Mouse (Mus musculus) heart, embryonic 14.5 days (tissue): ENCODE results near the gene Fhad1. TPM values are rescaled to one million over a fixed set of nuclear protein-coding genes. Genes with fewer than 3 reads are reported as not detected.

ENCODE experiments used
- ATAC-seq: fragments of 200-750 bp; cut with Nextera tagmentation; 2 replicates; pipeline ENCODE4 v1.8.0; 2017; ENCODE audit warnings: low read depth, moderate TSS enrichment; ENCODE audit not compliant: insufficient number of reproducible peaks, insufficient read depth, low FRiP score
- H3K27ac ChIP-seq, 2 experiments: fragments of 200-500 bp in 1 of 2; fragments of 300-500 bp in 1 of 2; sonication (generic) in 1 of 2; replicated peaks in 1 of 2; 2 replicates each; pipeline ENCODE4 v1.5.1; 2012 to 2014; ENCODE audit warnings: low read depth in 2 of 2, low read length in 2 of 2, control low read depth in 1 of 2, mild to moderate bottlenecking in 1 of 2, mixed read lengths in 1 of 2; ENCODE audit not compliant: control insufficient read depth in 1 of 2, insufficient read depth in 1 of 2
- H3K27me3 ChIP-seq: fragments of 300-500 bp; sonication (generic); 2 replicates; pipeline ENCODE4 v1.6.1; 2014; ENCODE audit warnings: mild to moderate bottlenecking, low read length, control low read depth; ENCODE audit not compliant: control insufficient read depth, insufficient read depth
- H3K36me3 ChIP-seq: fragments of 300-500 bp; sonication (generic); 2 replicates; pipeline ENCODE4 v1.6.1; 2014; ENCODE audit warnings: mild to moderate bottlenecking, control low read depth, low read length, mixed read lengths; ENCODE audit not compliant: control insufficient read depth, insufficient read depth
- H3K4me1 ChIP-seq, 2 experiments: fragments of 200-500 bp in 1 of 2; fragments of 300-500 bp in 1 of 2; sonication (generic) in 1 of 2; 2 replicates each; pipeline ENCODE4 v1.6.1; 2012 to 2014; ENCODE audit warnings: low read length in 2 of 2, control low read depth in 1 of 2, mixed read lengths in 1 of 2; ENCODE audit not compliant: control insufficient read depth in 2 of 2, insufficient read depth in 2 of 2
- H3K4me2 ChIP-seq: fragments of 300-500 bp; sonication (generic); 2 replicates; pipeline ENCODE4 v1.6.1; 2014; ENCODE audit warnings: mild to moderate bottlenecking, low read length
- H3K4me3 ChIP-seq, 2 experiments: fragments of 200-500 bp in 1 of 2; fragments of 300-500 bp in 1 of 2; sonication (generic) in 1 of 2; 2 replicates each; pipeline ENCODE4 v1.5.1; 2012 to 2014; ENCODE audit warnings: low read length in 2 of 2, mild to moderate bottlenecking in 2 of 2, control low read depth in 1 of 2, low read depth in 1 of 2, moderate library complexity in 1 of 2; ENCODE audit not compliant: control insufficient read depth in 1 of 2, insufficient read depth in 1 of 2
- H3K9ac ChIP-seq: fragments of 300-500 bp; sonication (generic); 2 replicates; pipeline ENCODE4 v1.6.1; 2014; ENCODE audit warnings: mild to moderate bottlenecking, low read length
- H3K9me3 ChIP-seq: fragments of 300-500 bp; sonication (generic); 2 replicates; pipeline ENCODE4 v1.6.1; 2016; ENCODE audit warnings: low read length, control low read depth; ENCODE audit not compliant: control insufficient read depth
- WGBS: fragments of 180-500 bp; shearing (Covaris S2); extraction: QIAGEN DNeasy Blood & Tissue Kit; methylation state at CpG from one replicate; pipeline ENCODE4 v1.1.7; 2014; 5-methylcytosine and 5-hydroxymethylcytosine counted together
- polyA plus RNA-seq: library from polyadenylated mRNA; unstranded; fragments of >200 nt; fragmentation: Nextera tagmentation; extraction: Ambion mirVana; gene quantifications from 2 replicates; pipeline ENCODE4 v1.2.1, GENCODE M21; 2014

The Fhad1 gene
- 2.5 and 3.3 TPM in 2 replicates for polyA plus RNA-seq

GRCm38 (mm10) chr4:142014659-142015608, at the start of gene Fhad1:
Gene Fhad1, minus strand, starts transcription at chr4:142015082.
- Histone ChIP-seq H3K4me2 (peak within 1 kb of the TSS; percentile 73), H3K27ac (no peak within 1 kb of the TSS), H3K27me3 (peaks cover 19% of the 10 kb centered on the region; the same call in 1 of the 2 replicates), H3K36me3 (no peaks in the 10 kb centered on the region), H3K9ac (peak within 1 kb of the TSS; percentile 17), H3K4me1 (peaks cover 23 to 25% of the 10 kb centered on the region in 2 experiments), H3K4me3 (peak within 1 kb of the TSS; percentile 34 to 39), H3K9me3 (no peaks in the 10 kb centered on the region)
- 1% methylated on average over 45 of the region's 46 CpGs for WGBS
- peak; percentile 74 for ATAC-seq

GRCm38 (mm10) chr4:142063057-142063534, 48.2 kb upstream of the Fhad1 start:
- H3K9ac ChIP-seq, result no peak overlapping the region
- no peak overlapping the region for H3K27ac ChIP-seq
- peaks cover 49 to 51% of the 10 kb centered on the region in 2 experiments for H3K4me1 ChIP-seq
- H3K4me3 ChIP-seq, result no peak overlapping the region
- no peaks in the 10 kb centered on the region for H3K36me3 ChIP-seq
- H3K4me2 ChIP-seq, result no peak overlapping the region
- H3K9me3 ChIP-seq, result no peaks in the 10 kb centered on the region
- no peaks in the 10 kb centered on the region for H3K27me3 ChIP-seq
- WGBS, result 85% methylated on average over 8 of the region's 8 CpGs
- no peak for ATAC-seq

- H3K4me1 ChIP-seq, result peaks cover 61 to 63% of the 10 kb centered on the region in 2 experiments
- ATAC-seq, result no peak
- no peak overlapping the region for H3K4me3 ChIP-seq
- H3K27me3 ChIP-seq, result no peaks in the 10 kb centered on the region
- no peak overlapping the region for H3K4me2 ChIP-seq
- peak overlapping the region; percentile 13 to 55; a peak in 3 of 4 replicates for H3K27ac ChIP-seq
- WGBS, result 66% methylated on average over 23 of the region's 23 CpGs
- H3K36me3 ChIP-seq, result no peaks in the 10 kb centered on the region
- no peaks in the 10 kb centered on the region for H3K9me3 ChIP-seq
- no peak overlapping the region for H3K9ac ChIP-seq
These were observed 46.8 kb upstream of the Fhad1 start for GRCm38 (mm10) chr4:142061485-142062240.

GRCm38 (mm10) chr4:142060455-142061378, 45.8 kb upstream of the Fhad1 start:
- Histone ChIP-seq H3K4me3 (no peak overlapping the region), H3K4me2 (no peak overlapping the region), H3K27me3 (no peaks in the 10 kb centered on the region), H3K9me3 (no peaks in the 10 kb centered on the region), H3K9ac (no peak overlapping the region), H3K36me3 (no peaks in the 10 kb centered on the region), H3K4me1 (peaks cover 55 to 58% of the 10 kb centered on the region in 2 experiments), H3K27ac (peak overlapping the region; percentile 15 to 77)
- ATAC-seq, result no peak
- WGBS, result 54% methylated on average over 18 of the region's 18 CpGs

GRCm38 (mm10) chr4:142059841-142060193, 44.9 kb upstream of the Fhad1 start:
- H3K4me2 ChIP-seq, result no peak overlapping the region
- peaks cover 51 to 54% of the 10 kb centered on the region in 2 experiments for H3K4me1 ChIP-seq
- no peak overlapping the region for H3K4me3 ChIP-seq
- H3K9me3 ChIP-seq, result no peaks in the 10 kb centered on the region
- WGBS, result 89% methylated on average over 8 of the region's 8 CpGs
- no peak overlapping the region for H3K9ac ChIP-seq
- no peaks in the 10 kb centered on the region for H3K27me3 ChIP-seq
- H3K27ac ChIP-seq, result peak overlapping the region in 1 of 2 experiments; percentile 21; a peak in 1 of 4 replicates
- no peak for ATAC-seq
- no peaks in the 10 kb centered on the region for H3K36me3 ChIP-seq

- Histone ChIP-seq H3K27me3 (no peaks in the 10 kb centered on the region), H3K4me2 (no peak overlapping the region), H3K9ac (no peak overlapping the region), H3K9me3 (no peaks in the 10 kb centered on the region), H3K36me3 (no peaks in the 10 kb centered on the region), H3K4me3 (no peak overlapping the region), H3K27ac (peak overlapping the region; percentile 12 to 28; a peak in 1 of 4 replicates), H3K4me1 (peaks cover 56 to 59% of the 10 kb centered on the region in 2 experiments)
- no peak for ATAC-seq
- 68% methylated on average over 13 of the region's 13 CpGs for WGBS
These were observed 44.4 kb upstream of the Fhad1 start for GRCm38 (mm10) chr4:142059113-142059840.
